Mouse (Mus musculus) bone marrow macrophage, adult 2 months (primary cell): ENCODE results near the gene Sfxn4.

Experiments used
- CTCF ChIP-seq: IDR thresholded peaks from 2 replicates; pipeline ENCODE4 v1.5.1; 2012; ENCODE audit warnings: low read depth, mild to moderate bottlenecking, low read length, moderate library complexity
- POLR2A ChIP-seq: IDR thresholded peaks from 2 replicates; pipeline ENCODE4 v1.6.1; 2012; ENCODE audit warnings: mild to moderate bottlenecking, low read depth, low read length, borderline replicate concordance

DNA sequence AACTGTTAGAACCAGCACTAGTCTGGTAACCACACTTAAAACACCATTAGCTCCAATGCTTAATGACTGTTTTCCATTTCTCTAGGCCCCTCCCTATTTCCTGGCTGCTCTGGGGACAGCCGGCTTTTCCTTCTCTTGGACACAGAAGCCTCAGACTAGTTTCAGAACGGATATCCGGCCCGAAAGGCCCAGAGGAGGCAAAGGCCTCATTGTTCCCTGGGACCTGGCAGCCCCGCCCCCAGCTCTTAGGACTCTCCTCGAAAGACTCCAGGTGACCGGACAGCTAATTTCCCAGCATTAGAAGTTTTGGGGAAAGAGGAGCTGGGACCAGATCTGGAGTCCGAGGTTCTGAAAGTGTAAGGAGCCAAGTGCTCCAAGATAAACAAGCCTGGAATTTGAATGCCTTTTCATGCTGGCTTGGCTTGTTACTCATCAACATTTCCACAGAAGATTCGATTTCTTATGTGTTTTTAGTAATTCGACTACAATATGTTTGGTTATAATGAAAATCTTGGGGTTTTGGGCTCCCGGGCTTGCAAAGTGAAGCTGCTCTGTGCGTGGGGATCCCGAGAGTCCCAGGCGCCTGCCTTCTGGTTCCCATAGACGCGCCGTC is 27.9 kb upstream of the Sfxn4 start:
- TF ChIP-seq CTCF: no peak
- TF ChIP-seq POLR2A: no peak
